Mouse (Mus musculus): ENCODE data around the gene Mccc2. TPM values are rescaled to one million over a fixed set of nuclear protein-coding genes. Genes with fewer than 3 reads are reported as not detected.

Mccc2 gene
- polyA plus RNA-seq, 1 experiment from 2014 or later: 36.5 TPM

GRCm38 (mm10) chr13:99955591-99955944 lies 59.9 kb downstream of the Mccc2 start:
- no peak for DNase-seq (ENCODE audit: low spot score)
- H3K9ac ChIP-seq (ENCODE audit: low read depth, low read length): no peak overlapping the region
- ATAC-seq (ENCODE audit: low FRiP score): no peak
- H3K27ac ChIP-seq (ENCODE audit: low read depth, low read length): no peak overlapping the region
- no peaks in the 10 kb centered on the region for H3K27me3 ChIP-seq (ENCODE audit: control insufficient read depth, insufficient read depth, low read length)
- H3K9me3 ChIP-seq (ENCODE audit: control insufficient read depth, low read length): no peaks in the 10 kb centered on the region
- H3K36me3 ChIP-seq (ENCODE audit: control insufficient read depth, insufficient read depth, low read length): no peaks in the 10 kb centered on the region
- no peak overlapping the region for H3K4me2 ChIP-seq (replicated peaks; ENCODE audit: low read depth, low read length)
- no peaks in the 10 kb centered on the region for H3K4me1 ChIP-seq (replicated peaks; ENCODE audit: control insufficient read depth, insufficient read depth, low read length)
- H3K4me3 ChIP-seq (ENCODE audit: low read depth, low read length): no peak overlapping the region
- 88% methylated on average over 1 of the region's 1 CpGs for WGBS

- DNase-seq (ENCODE audit: low spot score): no peak
- Histone ChIP-seq H3K4me1 (replicated peaks; ENCODE audit: control insufficient read depth, insufficient read depth, low read length) (no peaks in the 10 kb centered on the region), H3K4me3 (ENCODE audit: low read depth, low read length) (no peak overlapping the region), H3K4me2 (replicated peaks; ENCODE audit: low read depth, low read length) (no peak overlapping the region), H3K9ac (ENCODE audit: low read depth, low read length) (no peak overlapping the region), H3K27ac (ENCODE audit: low read depth, low read length) (no peak overlapping the region), H3K27me3 (ENCODE audit: control insufficient read depth, insufficient read depth, low read length) (no peaks in the 10 kb centered on the region), H3K9me3 (ENCODE audit: control insufficient read depth, low read length) (no peaks in the 10 kb centered on the region), H3K36me3 (ENCODE audit: control insufficient read depth, insufficient read depth, low read length) (no peaks in the 10 kb centered on the region)
- ATAC-seq (ENCODE audit: low FRiP score): no peak
- WGBS: 96% methylated on average over 5 of the region's 5 CpGs
These were observed 60.4 kb downstream of the Mccc2 start for GRCm38 (mm10) chr13:99954902-99955590.

GRCm38 (mm10) chr13:99947417-99947816 lies 68.0 kb downstream of the Mccc2 start:
- H3K9me3 ChIP-seq (ENCODE audit: control insufficient read depth, low read length): no peaks in the 10 kb centered on the region
- 89% methylated on average over 4 of the region's 4 CpGs for whole genome bisulfite sequencing
- no peak overlapping the region for H3K9ac ChIP-seq (ENCODE audit: low read depth, low read length)
- H3K27ac ChIP-seq (ENCODE audit: low read depth, low read length): no peak overlapping the region
- H3K4me1 ChIP-seq (replicated peaks; ENCODE audit: control insufficient read depth, insufficient read depth, low read length): no peaks in the 10 kb centered on the region
- no peak overlapping the region for H3K4me2 ChIP-seq (replicated peaks; ENCODE audit: low read depth, low read length)
- no peaks in the 10 kb centered on the region for H3K27me3 ChIP-seq (ENCODE audit: control insufficient read depth, insufficient read depth, low read length)
- H3K36me3 ChIP-seq (ENCODE audit: control insufficient read depth, insufficient read depth, low read length): no peaks in the 10 kb centered on the region
- ATAC-seq (ENCODE audit: low FRiP score) (no peak), DNase-seq (ENCODE audit: low spot score) (no peak)
- H3K4me3 ChIP-seq (ENCODE audit: low read depth, low read length): no peak overlapping the region

- Histone ChIP-seq H3K9me3 (ENCODE audit: control insufficient read depth, low read length) (no peaks in the 10 kb centered on the region), H3K27me3 (ENCODE audit: control insufficient read depth, insufficient read depth, low read length) (no peaks in the 10 kb centered on the region), H3K4me1 (replicated peaks; ENCODE audit: control insufficient read depth, insufficient read depth, low read length) (no peaks in the 10 kb centered on the region), H3K4me2 (replicated peaks; ENCODE audit: low read depth, low read length) (no peak overlapping the region), H3K4me3 (ENCODE audit: low read depth, low read length) (no peak overlapping the region), H3K9ac (ENCODE audit: low read depth, low read length) (no peak overlapping the region), H3K36me3 (ENCODE audit: control insufficient read depth, insufficient read depth, low read length) (no peaks in the 10 kb centered on the region), H3K27ac (ENCODE audit: low read depth, low read length) (no peak overlapping the region)
- DNase-seq (ENCODE audit: low spot score) (no peak), ATAC-seq (ENCODE audit: low FRiP score) (no peak)
- WGBS: 94% methylated on average over 2 of the region's 2 CpGs
These were observed 71.9 kb downstream of the Mccc2 start for GRCm38 (mm10) chr13:99943525-99943924.

GRCm38 (mm10) chr13:99940601-99941000 lies 74.8 kb downstream of the Mccc2 start:
- Histone ChIP-seq H3K27me3 (ENCODE audit: control insufficient read depth, insufficient read depth, low read length) (no peaks in the 10 kb centered on the region), H3K36me3 (ENCODE audit: control insufficient read depth, insufficient read depth, low read length) (no peaks in the 10 kb centered on the region), H3K9ac (ENCODE audit: low read depth, low read length) (no peak overlapping the region), H3K9me3 (ENCODE audit: control insufficient read depth, low read length) (no peaks in the 10 kb centered on the region), H3K4me1 (replicated peaks; ENCODE audit: control insufficient read depth, insufficient read depth, low read length) (no peaks in the 10 kb centered on the region), H3K27ac (ENCODE audit: low read depth, low read length) (no peak overlapping the region), H3K4me2 (replicated peaks; ENCODE audit: low read depth, low read length) (no peak overlapping the region), H3K4me3 (ENCODE audit: low read depth, low read length) (no peak overlapping the region)
- 23% methylated on average over 2 of the region's 2 CpGs for WGBS
- DNase-seq (ENCODE audit: low spot score) (peak; percentile 70), ATAC-seq (ENCODE audit: low FRiP score) (peak; percentile 91)

- no peaks in the 10 kb centered on the region for H3K4me1 ChIP-seq (replicated peaks; ENCODE audit: control insufficient read depth, insufficient read depth, low read length)
- H3K9me3 ChIP-seq (ENCODE audit: control insufficient read depth, low read length): no peaks in the 10 kb centered on the region
- no peak overlapping the region for H3K4me2 ChIP-seq (replicated peaks; ENCODE audit: low read depth, low read length)
- H3K27me3 ChIP-seq (ENCODE audit: control insufficient read depth, insufficient read depth, low read length): no peaks in the 10 kb centered on the region
- DNase-seq (ENCODE audit: low spot score) (no peak), ATAC-seq (ENCODE audit: low FRiP score) (no peak)
- no peak overlapping the region for H3K9ac ChIP-seq (ENCODE audit: low read depth, low read length)
- 78% methylated on average over 8 of the region's 8 CpGs for WGBS
- H3K27ac ChIP-seq (ENCODE audit: low read depth, low read length): no peak overlapping the region
- H3K4me3 ChIP-seq (ENCODE audit: low read depth, low read length): no peak overlapping the region
- no peaks in the 10 kb centered on the region for H3K36me3 ChIP-seq (ENCODE audit: control insufficient read depth, insufficient read depth, low read length)
These were observed 76.1 kb downstream of the Mccc2 start for GRCm38 (mm10) chr13:99939320-99939671.

- no peaks in the 10 kb centered on the region for H3K36me3 ChIP-seq (ENCODE audit: control insufficient read depth, insufficient read depth, low read length)
- ATAC-seq (ENCODE audit: low FRiP score): no peak
- no peak overlapping the region for H3K4me3 ChIP-seq (ENCODE audit: low read depth, low read length)
- H3K9me3 ChIP-seq (ENCODE audit: control insufficient read depth, low read length): no peaks in the 10 kb centered on the region
- H3K27ac ChIP-seq (ENCODE audit: low read depth, low read length): no peak overlapping the region
- WGBS: 79% methylated on average over 10 of the region's 10 CpGs
- no peaks in the 10 kb centered on the region for H3K27me3 ChIP-seq (ENCODE audit: control insufficient read depth, insufficient read depth, low read length)
- no peaks in the 10 kb centered on the region for H3K4me1 ChIP-seq (replicated peaks; ENCODE audit: control insufficient read depth, insufficient read depth, low read length)
- H3K9ac ChIP-seq (ENCODE audit: low read depth, low read length): no peak overlapping the region
- DNase-seq (ENCODE audit: low spot score): no peak
- H3K4me2 ChIP-seq (replicated peaks; ENCODE audit: low read depth, low read length): no peak overlapping the region
These were observed 76.7 kb downstream of the Mccc2 start for GRCm38 (mm10) chr13:99938606-99939319.

- ATAC-seq (ENCODE audit: low FRiP score): no peak
- 57% methylated on average over 3 of the region's 3 CpGs for WGBS
- H3K9ac ChIP-seq (ENCODE audit: low read depth, low read length): no peak overlapping the region
- H3K27me3 ChIP-seq (ENCODE audit: control insufficient read depth, insufficient read depth, low read length): no peaks in the 10 kb centered on the region
- no peak overlapping the region for H3K4me2 ChIP-seq (replicated peaks; ENCODE audit: low read depth, low read length)
- H3K4me1 ChIP-seq (replicated peaks; ENCODE audit: control insufficient read depth, insufficient read depth, low read length): no peaks in the 10 kb centered on the region
- DNase-seq (ENCODE audit: low spot score): no peak
- H3K27ac ChIP-seq (ENCODE audit: low read depth, low read length): no peak overlapping the region
- no peaks in the 10 kb centered on the region for H3K36me3 ChIP-seq (ENCODE audit: control insufficient read depth, insufficient read depth, low read length)
- H3K4me3 ChIP-seq (ENCODE audit: low read depth, low read length): no peak overlapping the region
- no peaks in the 10 kb centered on the region for H3K9me3 ChIP-seq (ENCODE audit: control insufficient read depth, low read length)
These were observed 77.7 kb downstream of the Mccc2 start for GRCm38 (mm10) chr13:99937741-99938140.

- Histone ChIP-seq H3K9ac (ENCODE audit: low read depth, low read length) (no peak overlapping the region), H3K27ac (ENCODE audit: low read depth, low read length) (no peak overlapping the region), H3K36me3 (ENCODE audit: control insufficient read depth, insufficient read depth, low read length) (no peaks in the 10 kb centered on the region), H3K27me3 (ENCODE audit: control insufficient read depth, insufficient read depth, low read length) (no peaks in the 10 kb centered on the region), H3K4me2 (replicated peaks; ENCODE audit: low read depth, low read length) (no peak overlapping the region), H3K9me3 (ENCODE audit: control insufficient read depth, low read length) (no peaks in the 10 kb centered on the region), H3K4me1 (replicated peaks; ENCODE audit: control insufficient read depth, insufficient read depth, low read length) (no peaks in the 10 kb centered on the region), H3K4me3 (ENCODE audit: low read depth, low read length) (no peak overlapping the region)
- 89% methylated on average over 1 of the region's 1 CpGs for WGBS
- ATAC-seq (ENCODE audit: low FRiP score): no peak
- no peak for DNase-seq (ENCODE audit: low spot score)
These were observed 83.0 kb downstream of the Mccc2 start for GRCm38 (mm10) chr13:99932406-99932805.
